Mouse (Mus musculus): ENCODE measurements around the gene Cfdp1.
A peak's percentile ranks its signal among the peaks of the same experiment; 100 is the strongest.

Cfdp1 gene

DNA sequence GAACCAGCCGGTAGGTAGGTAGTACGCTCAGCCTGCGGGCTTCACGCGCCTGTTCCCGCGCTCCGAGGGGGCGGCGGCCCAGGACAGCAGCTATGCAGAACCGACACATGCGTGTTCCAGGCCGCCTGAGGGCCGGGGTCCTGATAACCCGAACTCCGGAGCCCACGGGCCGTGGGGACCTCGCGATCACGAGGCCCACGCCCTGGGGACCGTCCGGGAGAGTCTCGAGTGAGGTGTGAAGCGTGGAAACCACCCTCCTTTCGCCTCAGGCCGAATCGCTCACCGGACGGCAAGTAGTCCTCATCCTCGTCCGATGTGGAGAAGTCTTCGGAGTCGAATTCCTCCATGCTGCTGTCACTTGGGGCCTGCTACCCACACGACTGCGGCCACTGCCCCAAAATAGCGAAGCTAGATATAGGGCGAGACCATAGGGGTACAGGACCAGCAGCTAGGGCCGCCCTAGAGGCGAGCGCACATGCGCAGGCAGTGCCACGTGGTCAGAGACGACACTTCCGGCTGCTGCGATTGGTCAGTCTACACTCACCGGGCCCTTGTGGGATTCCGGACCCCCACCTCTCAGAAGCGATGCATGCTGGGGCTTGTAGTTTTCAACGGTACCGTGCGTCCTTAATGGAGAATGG is at the start of gene Cfdp1:
Gene Cfdp1 (minus strand): TSS at position 431 of the 641 bp plus-strand sequence.
- peak; percentile 95 for DNase-seq (ENCODE audit: low spot score in 2 of 2)

DNA sequence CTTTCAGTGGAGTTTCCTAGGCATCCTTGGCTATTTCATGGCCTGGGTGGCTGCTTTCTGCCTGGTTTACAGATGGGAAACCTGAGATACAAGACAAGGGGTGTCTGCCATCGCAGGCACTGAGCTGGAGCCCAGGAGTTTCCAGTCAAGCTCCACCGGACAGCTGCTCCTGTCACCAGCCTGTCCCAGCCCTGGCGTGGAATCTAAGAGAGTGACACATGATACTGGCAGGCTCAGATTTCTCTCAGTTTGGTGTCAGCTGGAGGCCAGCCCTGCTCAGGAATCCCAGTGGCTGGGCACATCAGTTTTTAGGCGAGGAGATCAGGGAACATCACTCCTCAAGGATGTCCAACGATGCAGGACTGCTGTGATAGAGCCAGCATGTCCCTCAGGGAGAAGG is 48.0 kb upstream of the Cfdp1 start:
- DNase-seq (ENCODE audit: low spot score in 2 of 2), result no peak

DNA sequence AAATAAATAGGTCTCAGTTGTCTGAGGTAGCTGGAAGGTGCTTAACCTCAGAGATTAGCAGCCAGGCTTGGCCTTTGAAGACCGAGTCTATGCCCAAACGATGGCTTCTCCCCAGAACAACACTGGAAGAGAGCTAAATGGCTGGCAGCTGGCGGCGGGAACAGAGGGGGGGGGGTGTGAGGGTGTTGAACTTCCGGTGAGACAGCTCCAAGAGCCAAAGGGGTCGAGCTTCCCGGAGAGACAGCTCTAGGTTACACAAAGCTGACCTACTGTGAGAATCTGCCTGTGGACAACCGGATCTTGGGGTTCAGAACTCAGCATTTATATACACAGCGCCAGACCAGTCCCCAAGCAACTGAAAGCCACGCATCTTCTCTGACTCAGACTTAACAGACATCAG is 44.5 kb upstream of the Cfdp1 start:
- DNase-seq (ENCODE audit: low spot score in 2 of 2), result no peak

DNA sequence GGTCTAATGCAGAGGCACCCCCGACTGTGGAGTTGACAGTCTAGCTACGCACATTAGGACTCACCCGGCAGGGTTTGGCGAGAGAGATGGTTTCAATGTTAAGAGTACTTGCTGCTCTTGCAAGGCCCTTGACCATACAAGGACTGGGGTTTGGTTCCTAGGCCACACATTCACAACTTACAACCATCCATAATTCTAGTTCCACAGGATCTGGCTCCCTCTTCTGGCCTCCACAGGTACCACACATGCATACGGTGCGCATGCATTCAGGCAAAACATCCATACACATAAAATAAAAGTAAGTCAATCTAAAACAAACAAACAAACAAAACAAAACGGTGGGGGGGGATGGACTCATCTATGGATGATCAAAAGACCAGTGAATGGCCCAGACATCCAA is 40.9 kb upstream of the Cfdp1 start:
- DNase-seq (ENCODE audit: low spot score in 2 of 2), result no peak

DNA sequence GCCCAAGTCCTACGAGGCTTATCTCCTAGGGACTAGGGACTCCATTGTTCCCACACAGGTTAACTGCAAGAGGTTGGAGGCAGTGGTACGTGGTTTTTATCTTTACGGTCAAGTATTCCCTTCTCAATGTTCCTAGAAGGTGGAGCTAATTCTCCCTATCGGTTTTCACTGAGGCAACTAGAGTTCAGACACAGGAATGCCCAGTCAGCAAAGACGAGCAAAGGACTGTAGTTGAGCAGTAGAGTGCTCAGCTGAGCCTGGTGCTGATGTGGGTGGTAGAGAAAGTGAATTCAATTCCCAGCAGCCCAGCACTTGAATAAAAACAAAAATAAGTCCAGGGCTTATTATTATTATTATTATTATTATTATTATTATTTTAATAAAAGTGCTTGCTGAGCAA is 38.5 kb upstream of the Cfdp1 start:
- DNase-seq (ENCODE audit: low spot score in 2 of 2), result no peak

DNA sequence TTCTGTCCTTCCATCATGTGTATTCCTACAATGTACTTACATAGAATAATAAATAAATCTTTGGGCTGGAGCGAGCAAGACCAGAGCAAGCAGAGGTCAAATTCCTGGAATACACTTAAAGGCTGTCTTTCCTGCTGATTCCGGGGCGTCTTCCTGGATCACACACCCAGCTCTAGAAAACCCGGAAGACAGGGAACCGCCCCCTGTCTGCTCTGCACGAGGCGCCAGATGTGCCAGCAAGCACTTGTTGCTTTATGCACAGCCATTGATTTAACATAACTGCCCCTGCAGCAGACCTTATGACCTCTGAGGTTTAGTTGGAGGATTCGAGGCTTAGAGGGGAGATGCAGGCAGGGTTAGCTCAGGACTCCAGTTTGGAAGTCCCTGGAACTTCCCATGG is 37.9 kb upstream of the Cfdp1 start:
- DNase-seq (ENCODE audit: low spot score in 2 of 2), result no peak

DNA sequence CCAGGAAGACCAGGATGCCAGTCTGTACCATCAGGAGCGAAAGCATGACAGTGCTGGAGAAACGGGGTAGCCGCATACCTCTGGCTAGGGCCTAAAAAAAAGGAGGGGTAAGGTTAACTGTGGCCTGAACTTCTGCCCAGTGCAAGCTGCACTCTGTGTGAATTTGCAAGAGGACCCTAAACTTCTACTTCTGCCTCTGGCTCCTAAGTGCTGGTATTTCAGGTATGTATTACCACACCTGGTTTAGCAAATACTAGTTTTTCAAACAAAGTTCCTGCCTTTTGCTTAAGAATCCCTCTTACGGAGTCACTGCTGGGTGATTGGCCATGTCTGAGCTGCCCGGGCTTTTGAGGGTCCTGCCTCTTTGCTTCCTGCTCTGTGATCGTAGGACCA is 36.8 kb upstream of the Cfdp1 start:
- DNase-seq (ENCODE audit: low spot score in 2 of 2), result no peak

DNA sequence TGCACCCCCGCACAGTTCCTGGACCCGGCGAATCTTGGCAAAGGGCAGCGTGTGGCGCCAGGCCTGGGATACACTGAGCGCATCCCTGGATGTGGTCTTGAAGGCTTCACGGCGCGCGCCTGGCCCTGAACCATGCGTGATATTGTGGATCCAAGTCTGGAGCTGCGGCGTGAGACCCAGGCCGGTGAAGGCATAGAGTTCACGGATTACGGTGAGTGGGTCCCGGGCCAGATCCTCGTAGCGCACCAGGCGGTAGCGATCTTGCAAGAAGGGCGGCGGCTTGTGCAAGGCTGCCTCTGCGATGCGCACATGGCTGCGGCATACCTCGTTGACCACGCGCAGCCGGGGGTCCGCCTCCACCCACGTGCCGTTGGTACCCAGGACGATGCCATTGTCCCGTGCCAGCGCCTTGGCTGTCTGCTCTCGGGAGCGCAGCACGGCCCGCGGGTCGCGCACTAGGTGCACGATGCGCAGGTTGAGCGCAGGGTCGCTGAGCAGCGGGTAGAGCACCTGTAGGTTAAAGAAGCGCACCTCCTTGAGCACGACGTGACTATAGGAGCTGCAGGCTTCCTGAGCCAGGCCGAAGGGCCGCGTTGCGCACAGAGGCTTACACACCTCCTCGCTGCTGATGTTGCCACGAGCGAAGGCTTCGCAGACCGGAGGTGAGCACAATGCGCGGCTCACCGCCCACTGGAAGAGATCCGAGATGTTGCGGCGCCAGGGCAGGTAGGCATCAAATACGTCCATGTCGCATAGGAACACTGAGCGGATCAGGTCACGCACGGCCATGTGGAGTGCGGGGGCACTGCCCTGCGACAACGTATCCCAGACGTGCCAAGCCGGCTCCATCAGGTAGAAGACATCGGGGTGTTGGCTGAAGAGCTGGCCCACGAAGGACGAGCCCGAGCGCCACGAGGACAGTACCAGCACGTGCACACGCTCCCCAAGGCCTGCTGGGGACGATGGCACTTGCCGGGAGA is 36.1 kb upstream of the Cfdp1 start:
- no peak for DNase-seq (ENCODE audit: low spot score in 2 of 2)

DNA sequence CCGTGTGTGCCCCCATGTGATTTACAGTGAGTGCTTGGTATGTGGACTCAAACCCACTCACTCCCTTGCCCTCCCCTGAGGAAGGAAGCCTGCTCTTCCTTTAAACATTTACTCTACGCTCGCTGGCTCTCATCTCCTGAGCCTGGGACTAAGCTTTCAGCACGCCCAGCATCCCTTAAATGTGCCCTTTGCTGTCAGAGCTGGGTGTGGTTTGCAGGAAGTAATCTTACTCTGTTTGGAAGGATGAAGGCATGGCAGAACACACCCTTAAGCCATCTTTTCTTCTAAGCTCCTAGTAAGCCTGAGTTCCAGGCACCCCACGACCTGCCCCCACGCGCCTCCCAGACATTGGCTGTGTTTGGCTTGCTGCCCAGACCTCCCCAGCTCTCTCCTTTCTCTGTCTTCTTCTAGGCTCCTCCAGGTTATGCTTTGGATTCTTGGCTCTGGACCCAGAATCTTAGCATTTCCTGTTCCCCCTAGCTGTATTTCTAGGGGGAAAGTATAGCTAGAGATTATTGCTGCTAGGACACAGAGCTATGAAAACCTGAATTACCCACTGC is 34.1 kb upstream of the Cfdp1 start:
- DNase-seq (ENCODE audit: low spot score in 2 of 2), result no peak

DNA sequence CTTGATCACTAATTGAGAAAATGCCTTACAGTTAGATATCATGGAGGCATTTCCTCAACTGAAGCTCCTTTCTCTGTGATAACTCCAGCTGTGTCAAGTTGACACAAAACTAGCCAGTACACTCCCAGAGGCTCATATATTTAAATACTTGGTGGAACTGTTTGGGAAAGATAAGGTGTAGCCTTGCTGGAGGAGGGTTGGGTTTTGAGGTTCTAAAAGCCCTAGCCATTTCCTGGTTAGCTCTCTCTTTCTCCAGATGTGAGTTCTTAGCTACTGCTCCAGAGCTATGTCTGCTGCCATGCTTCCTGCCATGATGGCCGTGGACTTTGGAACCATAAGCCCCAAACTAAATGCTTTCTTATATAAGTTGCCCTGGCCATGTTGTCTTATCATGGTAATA is 33.4 kb upstream of the Cfdp1 start:
- no peak for DNase-seq (ENCODE audit: low spot score in 2 of 2)

DNA sequence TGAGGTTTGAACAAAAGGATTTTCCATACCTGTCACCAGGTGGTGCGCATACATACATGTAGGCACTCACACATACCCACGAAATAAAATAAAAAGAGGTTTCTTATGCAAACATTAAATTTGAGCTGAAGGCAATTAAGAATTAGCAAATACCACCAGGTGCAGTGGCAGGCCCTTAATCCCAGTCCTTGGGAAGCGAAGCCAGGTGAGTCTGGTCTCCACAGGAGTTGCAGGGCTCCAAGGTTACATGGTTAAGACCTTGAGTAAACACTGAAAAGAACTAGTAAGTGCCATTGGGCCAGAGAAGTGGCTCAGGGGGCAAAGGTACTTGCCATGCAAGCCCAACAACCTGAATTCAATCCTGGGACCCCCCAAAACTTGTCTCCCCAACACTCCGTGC is 29.5 kb upstream of the Cfdp1 start:
- no peak for DNase-seq (ENCODE audit: low spot score in 2 of 2)

DNA sequence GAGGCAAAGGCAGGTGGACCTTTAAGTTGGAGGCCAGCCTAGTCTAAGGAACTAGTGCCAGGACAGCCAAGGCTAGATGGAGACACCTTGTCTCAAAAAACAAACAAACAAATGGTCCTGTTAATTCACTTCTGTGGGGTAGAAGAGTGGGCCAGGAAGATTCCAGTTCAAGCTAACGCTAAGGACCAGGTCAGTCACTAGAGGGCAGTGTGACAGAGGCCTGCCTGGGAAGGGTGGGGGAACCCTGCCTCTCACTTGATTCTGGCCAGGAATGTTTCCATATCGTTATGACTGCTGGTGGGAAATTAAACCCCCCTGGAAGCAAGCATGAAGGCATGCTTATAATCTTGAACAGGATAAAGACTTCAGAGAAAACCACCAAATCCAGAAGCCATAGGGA is 27.5 kb upstream of the Cfdp1 start:
- peak; percentile 1 to 31 for DNase-seq (ENCODE audit: low spot score in 2 of 2)

DNA sequence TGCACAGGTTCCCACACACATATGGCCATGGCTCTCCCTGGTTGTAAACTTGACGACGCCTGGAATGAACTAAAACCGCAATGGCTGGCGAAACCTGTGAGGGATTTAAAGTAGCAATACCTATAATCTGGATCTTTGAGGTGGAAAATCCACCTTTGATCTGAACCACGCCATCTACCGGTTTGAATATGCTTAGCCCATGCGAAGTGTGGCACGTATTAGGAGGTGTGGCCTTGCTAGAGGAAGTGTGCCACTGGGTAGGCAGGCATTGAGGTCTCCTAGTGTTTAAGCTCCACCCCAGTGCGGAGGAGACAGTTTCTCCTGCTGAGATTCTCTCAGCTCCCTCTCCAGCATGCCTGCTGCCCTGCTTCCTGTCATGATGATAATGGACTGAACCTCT is 23.6 kb upstream of the Cfdp1 start:
- peak; percentile 4 to 14 for DNase-seq (ENCODE audit: low spot score in 2 of 2)

DNA sequence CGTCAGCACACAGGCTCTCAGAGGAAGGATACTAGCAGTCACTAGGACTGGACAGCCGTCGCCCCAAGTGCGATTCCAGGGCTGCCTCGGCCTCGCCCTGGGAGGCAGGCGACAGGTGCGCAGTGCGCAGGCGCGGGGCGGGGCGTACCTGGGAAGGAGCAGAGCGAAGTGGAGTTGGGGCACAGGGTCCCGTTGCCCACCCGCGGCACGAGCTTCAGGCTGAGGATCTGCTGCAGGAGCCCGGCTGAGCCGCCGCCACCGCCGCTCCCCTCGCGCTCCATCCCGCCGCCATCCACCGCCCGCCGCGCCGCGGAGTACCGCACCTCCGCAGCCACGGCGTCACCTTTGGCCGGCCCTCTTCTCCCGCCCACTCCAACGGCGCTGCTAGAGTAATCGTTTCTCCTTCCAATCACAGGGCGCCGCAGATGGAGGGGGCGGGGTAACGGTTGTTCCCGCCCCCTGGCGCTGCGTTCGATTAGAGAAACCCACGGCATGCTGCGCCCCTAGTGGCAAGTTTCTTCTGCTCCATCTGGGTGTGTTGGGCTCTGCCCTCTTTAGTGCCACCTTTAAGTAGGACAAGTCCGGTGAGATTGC is 22.4 kb upstream of the Cfdp1 start, which contains the start of gene Tmem170:
Gene Tmem170 (minus strand): TSS at position 396 of the 594 bp plus-strand sequence.
- peak; percentile 97 to 98 for DNase-seq (ENCODE audit: low spot score in 2 of 2)

DNA sequence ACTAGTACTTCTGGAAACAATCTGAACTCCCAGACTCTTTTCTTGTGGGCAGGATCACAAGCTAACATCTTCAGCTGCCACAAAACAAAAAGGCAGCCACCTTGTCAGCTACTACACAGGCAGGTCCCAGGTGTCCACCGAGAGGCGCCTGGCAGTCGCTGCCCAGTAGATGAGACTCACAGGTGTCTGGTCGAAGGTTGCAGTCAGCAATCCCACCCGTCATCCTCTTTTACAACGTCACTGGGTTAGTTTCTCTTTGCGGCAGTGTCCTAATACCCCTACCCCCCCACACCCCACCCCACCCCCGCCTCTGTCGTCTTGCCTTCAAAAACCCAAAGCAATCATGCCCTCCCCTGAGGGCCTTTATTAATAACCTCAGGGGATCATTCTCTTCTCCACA is 21.7 kb upstream of the Cfdp1 start:
- peak; percentile 4 to 5 for DNase-seq (ENCODE audit: low spot score in 2 of 2)

DNA sequence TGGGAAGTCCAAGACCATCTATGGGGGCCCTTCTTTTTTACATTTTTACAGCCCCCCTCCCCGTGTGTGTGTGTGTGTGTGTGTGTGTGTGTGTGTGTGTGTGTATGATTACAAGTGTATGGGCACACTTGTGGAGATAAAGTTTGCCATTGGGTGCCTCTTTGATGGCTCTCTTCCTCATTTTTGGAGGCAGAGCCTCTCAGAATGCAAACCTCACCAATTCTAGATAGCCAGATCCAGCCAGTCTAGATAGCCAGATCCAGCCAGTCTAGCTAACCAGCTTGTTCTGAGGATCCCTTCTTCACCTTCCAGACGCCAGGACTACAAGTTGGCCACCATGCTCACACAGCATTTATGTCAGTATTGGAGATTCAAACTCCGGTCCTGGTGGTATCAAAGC is 17.2 kb upstream of the Cfdp1 start:
- DNase-seq (ENCODE audit: low spot score in 2 of 2), result no peak

DNA sequence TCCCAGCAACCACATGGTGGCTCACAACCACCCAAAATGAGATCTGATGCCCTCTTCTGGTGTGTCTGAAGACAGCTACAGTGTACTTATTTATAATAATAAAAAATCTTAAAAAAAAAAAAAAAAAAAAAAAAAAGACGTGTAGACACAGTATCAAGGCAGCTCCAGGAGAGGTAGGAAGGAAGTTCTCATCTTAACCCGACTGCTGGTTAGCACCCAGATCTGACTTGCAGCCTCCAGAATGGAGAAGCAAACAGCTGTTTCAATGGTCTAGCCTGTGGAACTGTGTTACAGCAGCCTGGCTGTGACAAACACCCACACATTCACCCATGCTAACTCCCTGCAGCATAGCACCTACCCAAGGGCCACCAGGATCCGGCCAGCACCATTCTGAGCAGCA is 16.3 kb upstream of the Cfdp1 start:
- DNase-seq (ENCODE audit: low spot score in 2 of 2), result no peak

DNA sequence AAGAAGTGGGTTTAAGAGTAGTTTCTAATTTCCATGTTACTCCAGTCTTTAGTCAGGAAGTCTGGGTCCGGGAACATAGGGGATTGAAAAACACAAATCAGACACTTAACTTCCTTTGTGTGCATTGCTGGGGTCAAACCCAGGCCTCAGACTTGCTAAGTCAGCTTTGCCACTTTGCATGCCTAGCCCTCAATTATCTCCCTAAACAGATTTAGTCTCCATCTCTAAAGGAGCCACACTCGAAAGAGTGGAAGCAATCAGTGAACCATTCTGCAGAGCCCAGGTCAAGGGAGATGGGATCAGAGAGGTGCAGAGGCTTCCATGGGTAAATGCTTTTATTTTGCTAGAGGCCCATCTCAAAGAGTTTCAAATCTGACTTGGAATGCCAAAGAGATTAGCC is 14.6 kb upstream of the Cfdp1 start:
- DNase-seq (ENCODE audit: low spot score in 2 of 2), result no peak

DNA sequence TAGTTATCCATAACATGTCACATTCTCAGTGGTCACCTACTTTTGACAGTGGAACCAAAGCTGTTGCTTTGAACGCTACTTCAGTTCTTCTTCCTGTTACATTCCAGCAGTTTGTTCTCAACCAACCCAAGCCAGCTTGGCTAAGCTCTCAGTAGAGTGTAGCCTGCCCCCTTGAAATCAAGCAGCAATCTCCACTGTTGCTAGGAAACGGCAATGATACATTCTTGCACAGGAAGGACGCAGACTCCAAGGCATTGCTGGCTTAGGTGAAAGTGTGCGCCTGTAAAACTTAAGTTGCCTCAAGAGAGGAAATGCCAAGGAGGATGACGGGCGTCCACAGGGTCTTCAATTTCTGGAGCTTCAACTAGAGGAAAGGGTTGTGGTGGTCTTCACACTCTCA is 11.8 kb upstream of the Cfdp1 start:
- no peak for DNase-seq (ENCODE audit: low spot score in 2 of 2)

DNA sequence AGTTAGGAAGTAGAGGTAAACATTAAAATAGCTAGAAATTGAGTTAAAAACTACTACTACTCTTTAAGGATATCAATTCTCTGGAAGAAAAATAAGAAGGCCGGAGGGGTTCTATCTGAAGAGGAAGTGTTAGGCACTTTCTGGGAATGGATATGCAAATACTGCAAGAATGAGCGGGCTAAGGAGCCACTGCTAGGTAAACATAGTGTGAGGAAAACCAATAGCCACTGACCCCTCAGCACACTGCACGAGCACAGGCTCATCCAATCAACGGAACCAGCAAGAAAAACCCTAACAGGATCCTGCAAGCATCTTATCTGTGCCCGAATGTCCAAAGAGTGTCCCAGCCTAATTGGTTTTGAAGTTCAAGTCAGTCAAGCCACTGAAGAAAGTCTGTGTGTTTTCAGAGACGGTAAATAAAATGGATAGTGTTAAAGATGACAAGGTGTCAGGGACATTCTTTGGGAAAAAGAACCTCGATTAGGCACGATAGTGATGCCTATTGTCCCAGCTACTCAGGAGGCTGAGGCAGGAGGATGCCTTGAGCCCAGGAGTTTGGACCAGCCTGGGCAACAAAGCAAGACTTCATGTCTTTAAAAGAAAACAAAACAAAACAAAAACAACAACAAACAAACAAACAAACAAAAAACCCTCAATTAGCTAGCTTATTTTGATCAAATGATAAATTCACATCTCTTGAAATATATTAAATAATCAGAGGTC is 11.2 kb upstream of the Cfdp1 start:
- DNase-seq (ENCODE audit: low spot score in 2 of 2), result no peak

DNA sequence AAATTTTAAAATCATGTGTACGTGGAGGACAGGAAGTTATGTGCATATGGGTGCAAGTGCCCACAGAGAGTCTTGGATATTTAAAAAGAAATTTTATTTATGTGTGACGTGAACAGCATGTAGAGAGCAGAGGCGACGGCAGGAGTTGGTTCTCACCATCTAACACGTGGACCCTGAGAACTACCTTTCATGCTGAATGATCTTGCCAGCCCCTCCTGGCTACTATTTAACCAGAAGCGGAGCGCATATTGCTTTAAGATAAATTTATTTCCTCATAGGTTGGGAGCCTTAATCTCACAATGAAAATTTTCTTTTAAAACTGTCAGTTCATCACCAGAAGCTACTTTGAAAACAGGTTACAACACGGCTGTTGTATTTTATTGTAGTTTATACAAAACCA is 10.6 kb upstream of the Cfdp1 start:
- DNase-seq (ENCODE audit: low spot score in 2 of 2), result no peak

DNA sequence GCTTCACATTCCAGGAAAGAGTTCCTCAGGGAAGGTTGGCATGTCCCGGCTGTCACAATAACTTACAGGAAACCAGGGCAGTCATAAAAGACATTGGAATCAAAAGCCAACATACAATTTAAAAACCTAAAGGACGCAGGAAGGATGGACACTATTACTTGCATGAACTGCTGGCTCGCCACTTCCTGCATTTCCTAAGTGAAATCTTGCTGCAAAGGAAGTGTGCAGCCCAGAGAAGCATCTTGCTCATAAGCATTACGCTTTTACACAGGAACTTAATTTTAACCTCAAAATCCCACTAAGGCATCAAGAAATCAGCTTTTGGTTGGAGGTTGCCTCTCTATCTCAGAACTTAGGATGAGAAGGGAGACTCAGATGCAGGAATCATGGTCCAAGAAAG is 9.2 kb upstream of the Cfdp1 start:
- DNase-seq (ENCODE audit: low spot score in 2 of 2), result no peak

Measured in natural killer cell, adult 2 months (primary cell).